Mouse (Mus musculus) liver, embryonic 14.5 days (tissue): ENCODE data around the gene Hist1h2ao.
"Not testable (repeated sequence)": the region's sequence is repeated elsewhere in the genome, so short reads cannot be mapped to it uniquely, and the experiment has no call there.

Experiments
- CTCF ChIP-seq: IDR thresholded peaks from 2 replicates; pipeline ENCODE4 v1.5.1; 2016; ENCODE audit warnings: antibody characterized with exemption, low read depth, control low read depth
- EP300 ChIP-seq: IDR thresholded peaks from 2 replicates; pipeline ENCODE4 v1.6.1; 2016; ENCODE audit warnings: antibody characterized with exemption, low read depth

GRCm38 (mm10) chr13:21803058-21803457 lies 7.2 kb upstream of the Hist1h2ao start:
- not testable (repeated sequence) for TF ChIP-seq EP300, CTCF
